Comparison of ENCODE assay signal across 14 mouse cellular contexts in the genomic region with DNA sequence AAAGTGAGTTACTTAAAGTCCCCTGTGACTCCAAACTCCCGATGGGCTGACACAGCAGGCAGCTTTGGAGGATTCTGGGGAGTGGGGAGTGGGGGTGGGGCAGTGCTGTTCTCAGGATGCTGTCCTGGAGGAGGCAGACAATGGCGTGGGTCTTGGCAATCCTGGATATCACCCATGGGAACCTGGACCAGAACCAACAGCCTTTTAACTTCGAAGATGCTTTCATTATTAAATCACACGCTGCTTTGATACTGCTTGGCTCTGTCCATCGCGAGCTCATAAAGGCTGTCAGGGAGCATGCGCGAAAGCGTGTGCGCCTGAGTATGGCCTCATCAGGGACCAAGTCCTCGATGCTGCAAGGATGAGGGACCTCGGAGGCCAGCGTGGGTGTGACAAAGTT. TPM values are rescaled to one million over a fixed set of nuclear protein-coding genes. Genes with fewer than 3 reads are reported as not detected.
DNase-seq lines count a peak whose midpoint lies in the region; ATAC-seq and TF ChIP-seq lines count a peak whose summit lies in the region.
"Had no signal": no experiment of that assay in that cellular context is flagged by ENCODE, and none has a peak within 500 bp of the region (broad histone marks: within the 10 kb centered on the region; RNA-seq: fewer than 3 reads in every experiment).

No protein-coding gene starts in this region.

- DNase-seq in kidney, postnatal 0 days (ENCODE audit: low spot score) = no peak
- DNase-seq in kidney, adult 8-10 months = no peak
- peak; percentile 6 for DNase-seq in midbrain, embryonic 10.5 days (ENCODE audit: low spot score)
- peak; percentile 32 for DNase-seq in limb, embryonic 14.5 days (ENCODE audit: low spot score)
- DNase-seq in right cerebral cortex, adult 2 months (ENCODE audit: low spot score in 2 of 2) = no peak
- DNase-seq: forebrain, postnatal 0 days; gastrocnemius, postnatal 36 days; kidney, adult 2 months had no signal

- no peak overlapping the region for H3K27ac ChIP-seq in heart, embryonic 13.5 days (replicated peaks)
- no peak overlapping the region for H3K27ac ChIP-seq in heart, embryonic 11.5 days (ENCODE audit: low read depth, low read length)
- H3K27ac ChIP-seq in kidney, postnatal 0 days = no peak overlapping the region
- H3K27ac ChIP-seq in midbrain, embryonic 10.5 days (replicated peaks) = no peak overlapping the region
- H3K27ac ChIP-seq in midbrain, embryonic 16.5 days (ENCODE audit: low read length) = no peak overlapping the region
- H3K27ac ChIP-seq in limb, embryonic 14.5 days (replicated peaks; ENCODE audit: low read depth, low read length) = no peak overlapping the region
- H3K27ac ChIP-seq: embryonic facial prominence, embryonic 12.5 days had no signal

- H3K9me3 ChIP-seq in heart, embryonic 13.5 days = no peaks in the 10 kb centered on the region
- no peaks in the 10 kb centered on the region for H3K9me3 ChIP-seq in heart, embryonic 11.5 days (replicated peaks; ENCODE audit: control insufficient read depth, low read length)
- H3K9me3 ChIP-seq in kidney, postnatal 0 days (replicated peaks; ENCODE audit: low read length) = no peaks in the 10 kb centered on the region
- no peaks in the 10 kb centered on the region for H3K9me3 ChIP-seq in midbrain, embryonic 10.5 days (replicated peaks)
- H3K9me3 ChIP-seq in midbrain, embryonic 16.5 days (replicated peaks; ENCODE audit: control insufficient read depth, low read length, poor library complexity, severe bottlenecking) = no peaks in the 10 kb centered on the region
- H3K9me3 ChIP-seq in limb, embryonic 14.5 days (ENCODE audit: control insufficient read depth, low read length) = no peaks in the 10 kb centered on the region
- H3K9me3 ChIP-seq: embryonic facial prominence, embryonic 12.5 days had no signal

- peak overlapping the region; percentile 14; the same call in 1 of the 2 replicates for H3K4me2 ChIP-seq in heart, embryonic 13.5 days
- H3K4me2 ChIP-seq in heart, embryonic 11.5 days = no peak overlapping the region
- 0 out of 2 replicates have a peak overlapping the region, but pooled peaks have one; percentile 3 for H3K4me2 ChIP-seq in kidney, postnatal 0 days (ENCODE audit: low read length)
- no peak overlapping the region for H3K4me2 ChIP-seq in midbrain, embryonic 16.5 days (ENCODE audit: low read length)
- no peak overlapping the region for H3K4me2 ChIP-seq in limb, embryonic 14.5 days (replicated peaks; ENCODE audit: low read depth, low read length, severe bottlenecking)
- H3K4me2 ChIP-seq: embryonic facial prominence, embryonic 12.5 days had no signal

- H3K36me3 ChIP-seq in heart, embryonic 13.5 days = no peaks in the 10 kb centered on the region
- no peaks in the 10 kb centered on the region for H3K36me3 ChIP-seq in heart, embryonic 11.5 days (ENCODE audit: control insufficient read depth, insufficient read depth, low read length)
- H3K36me3 ChIP-seq in kidney, postnatal 0 days (ENCODE audit: insufficient read depth, low read length) = no peaks in the 10 kb centered on the region
- H3K36me3 ChIP-seq in midbrain, embryonic 10.5 days = no peaks in the 10 kb centered on the region
- H3K36me3 ChIP-seq in midbrain, embryonic 16.5 days (ENCODE audit: control insufficient read depth, insufficient read depth, low read length) = no peaks in the 10 kb centered on the region
- no peaks in the 10 kb centered on the region for H3K36me3 ChIP-seq in limb, embryonic 14.5 days (ENCODE audit: control insufficient read depth, insufficient read depth, low read length)
- H3K36me3 ChIP-seq: embryonic facial prominence, embryonic 12.5 days had no signal

- no peak overlapping the region for H3K4me3 ChIP-seq in heart, embryonic 13.5 days
- no peak overlapping the region for H3K4me3 ChIP-seq in heart, embryonic 11.5 days (ENCODE audit: low read depth, low read length)
- H3K4me3 ChIP-seq in kidney, postnatal 0 days (replicated peaks; ENCODE audit: low read depth, low read length) = no peak overlapping the region
- H3K4me3 ChIP-seq in midbrain, embryonic 10.5 days = no peak overlapping the region
- H3K4me3 ChIP-seq in midbrain, embryonic 16.5 days (ENCODE audit: low read depth, low read length) = no peak overlapping the region
- no peak overlapping the region for H3K4me3 ChIP-seq in limb, embryonic 14.5 days (replicated peaks; ENCODE audit: low read length)
- H3K4me3 ChIP-seq: embryonic facial prominence, embryonic 12.5 days had no signal

- no peak for ATAC-seq in heart, embryonic 13.5 days (ENCODE audit: extremely low read depth, insufficient number of reproducible peaks, low FRiP score, low TSS enrichment)
- no peak for ATAC-seq in heart, embryonic 11.5 days (replicated peaks; ENCODE audit: insufficient number of reproducible peaks, low FRiP score, low TSS enrichment)
- no peak for ATAC-seq in kidney, postnatal 0 days (replicated peaks; ENCODE audit: low FRiP score, low read depth)
- ATAC-seq in midbrain, embryonic 16.5 days = no peak
- no peak for ATAC-seq in limb, embryonic 14.5 days (ENCODE audit: low FRiP score, low read depth)
- ATAC-seq: forebrain, postnatal 0 days; Patski had no signal

- H3K27me3 ChIP-seq in heart, embryonic 13.5 days (replicated peaks) = 0 out of 2 replicates have a peak, but pooled peaks cover 3% of the 10 kb centered on the region
- H3K27me3 ChIP-seq in heart, embryonic 11.5 days (ENCODE audit: control insufficient read depth, insufficient read depth, low read length) = no peaks in the 10 kb centered on the region
- no peaks in the 10 kb centered on the region for H3K27me3 ChIP-seq in kidney, postnatal 0 days (ENCODE audit: insufficient read depth, low read length)
- H3K27me3 ChIP-seq in midbrain, embryonic 10.5 days (ENCODE audit: low read depth, poor library complexity, severe bottlenecking) = no peaks in the 10 kb centered on the region; the same call in 1 of the 2 replicates
- H3K27me3 ChIP-seq in midbrain, embryonic 16.5 days (ENCODE audit: control insufficient read depth, insufficient read depth, low read depth, low read length) = no peaks in the 10 kb centered on the region
- H3K27me3 ChIP-seq in limb, embryonic 14.5 days (ENCODE audit: control insufficient read depth, insufficient read depth, low read length) = no peaks in the 10 kb centered on the region
- H3K27me3 ChIP-seq: embryonic facial prominence, embryonic 12.5 days; Patski had no signal

- TF ChIP-seq CTCF in kidney, postnatal 0 days (IDR thresholded peaks at IDR 0.05; ENCODE audit: low read depth) = no peak

- 62% methylated on average over 13 of the region's 13 CpGs for WGBS in heart, embryonic 13.5 days
- 73% methylated on average over 13 of the region's 13 CpGs for WGBS in heart, embryonic 11.5 days (ENCODE audit: insufficient replicate concordance)
- WGBS in kidney, postnatal 0 days = 52% methylated on average over 13 of the region's 13 CpGs
- WGBS in midbrain, embryonic 10.5 days = 77% methylated on average over 13 of the region's 13 CpGs
- 60% methylated on average over 13 of the region's 13 CpGs for WGBS in midbrain, embryonic 16.5 days
- WGBS in limb, embryonic 14.5 days = 65% methylated on average over 13 of the region's 13 CpGs

- TF ChIP-seq POLR2A in limb, embryonic 14.5 days (IDR thresholded peaks at IDR 0.05; ENCODE audit: borderline replicate concordance, extremely low read depth, insufficient read depth, insufficient read length) = no peak

- no peak overlapping the region for H3K9ac ChIP-seq in heart, embryonic 13.5 days
- H3K9ac ChIP-seq in heart, embryonic 11.5 days (ENCODE audit: low read depth, low read length) = no peak overlapping the region
- no peak overlapping the region for H3K9ac ChIP-seq in kidney, postnatal 0 days (ENCODE audit: low read depth, low read length)
- no peak overlapping the region for H3K9ac ChIP-seq in midbrain, embryonic 16.5 days (ENCODE audit: low read depth, low read length)
- no peak overlapping the region for H3K9ac ChIP-seq in limb, embryonic 14.5 days (ENCODE audit: low read depth, low read length, severe bottlenecking)
- H3K9ac ChIP-seq: embryonic facial prominence, embryonic 12.5 days; forebrain, postnatal 0 days had no signal

- H3K4me1 ChIP-seq in heart, embryonic 13.5 days = peaks cover 4% of the 10 kb centered on the region; the same call in 1 of the 2 replicates
- H3K4me1 ChIP-seq in heart, embryonic 11.5 days (ENCODE audit: control insufficient read depth, insufficient read depth, low read length) = no peaks in the 10 kb centered on the region
- no peaks in the 10 kb centered on the region for H3K4me1 ChIP-seq in kidney, postnatal 0 days (replicated peaks; ENCODE audit: insufficient read depth, low read length)
- peaks cover 3% of the 10 kb centered on the region; the same call in 1 of the 2 replicates for H3K4me1 ChIP-seq in midbrain, embryonic 10.5 days
- no peaks in the 10 kb centered on the region for H3K4me1 ChIP-seq in midbrain, embryonic 16.5 days (ENCODE audit: control insufficient read depth, insufficient read depth, low read length)
- 0 out of 2 replicates have a peak, but pooled peaks cover 6% of the 10 kb centered on the region for H3K4me1 ChIP-seq in limb, embryonic 14.5 days (ENCODE audit: control insufficient read depth, insufficient read depth, low read length)
- H3K4me1 ChIP-seq: embryonic facial prominence, embryonic 12.5 days had no signal

RNA-seq across cellular contexts. Expression of a gene that starts 12.5 kb away (rescaled TPM):
- polyA plus RNA-seq in heart, embryonic 13.5 days (2015; fragmentation: Nextera tagmentation; extraction: Ambion mirVana) = 1.8 and 2.4 TPM in 2 replicates
- 0.55 and 4.3 TPM in 2 replicates for polyA plus RNA-seq in heart, embryonic 11.5 days (2014; fragmentation: Nextera tagmentation; extraction: Ambion mirVana)
- polyA plus RNA-seq in kidney, postnatal 0 days (2015; fragmentation: Nextera tagmentation; extraction: Ambion mirVana) = 1.1 and 2.4 TPM in 2 replicates
- polyA plus RNA-seq in midbrain, embryonic 10.5 days (2016; fragmentation: Nextera tagmentation; extraction: Ambion mirVana) = 6.9 and 7.7 TPM in 2 replicates
- polyA plus RNA-seq in midbrain, embryonic 16.5 days (2015; fragmentation: Nextera tagmentation; extraction: Ambion mirVana) = 32.7 and 38.9 TPM in 2 replicates
- polyA plus RNA-seq in limb, embryonic 14.5 days (2012; rRNA removed) = 4.7 and 5.4 TPM in 2 replicates
- polyA plus RNA-seq in limb, embryonic 14.5 days (2014; fragmentation: Nextera tagmentation; extraction: Ambion mirVana) = 8.6 and 9.2 TPM in 2 replicates
- polyA plus RNA-seq: liver, adult 2 months had no signal

RNA-seq across cellular contexts. Expression of a gene that starts 43.1 kb away (rescaled TPM):
- 14.1 and 14.6 TPM in 2 replicates for polyA plus RNA-seq in heart, embryonic 13.5 days (2015; fragmentation: Nextera tagmentation; extraction: Ambion mirVana)
- 14.5 and 19.0 TPM in 2 replicates for polyA plus RNA-seq in heart, embryonic 11.5 days (2014; fragmentation: Nextera tagmentation; extraction: Ambion mirVana)
- 37.0 and 37.3 TPM in 2 replicates for polyA plus RNA-seq in kidney, postnatal 0 days (2015; fragmentation: Nextera tagmentation; extraction: Ambion mirVana)
- 8.1 and 10.4 TPM in 2 replicates for polyA plus RNA-seq in midbrain, embryonic 10.5 days (2016; fragmentation: Nextera tagmentation; extraction: Ambion mirVana)
- 5.6 and 6.2 TPM in 2 replicates for polyA plus RNA-seq in midbrain, embryonic 16.5 days (2015; fragmentation: Nextera tagmentation; extraction: Ambion mirVana)
- polyA plus RNA-seq in limb, embryonic 14.5 days (2012; rRNA removed) = 19.7 and 23.1 TPM in 2 replicates
- 18.1 and 20.5 TPM in 2 replicates for polyA plus RNA-seq in limb, embryonic 14.5 days (2014; fragmentation: Nextera tagmentation; extraction: Ambion mirVana)

Comparison
In these comparisons a context has a peak if more than half of its experiments do, and no peak if none do; other contexts are left out.
1. H3K4me2 ChIP-seq: peak in heart, embryonic 13.5 days (single experiment) and kidney, postnatal 0 days (single experiment); none in heart, embryonic 11.5 days (single experiment), midbrain, embryonic 16.5 days (single experiment) and limb, embryonic 14.5 days (single experiment).
2. DNase-seq: peak in midbrain, embryonic 10.5 days (single experiment) and limb, embryonic 14.5 days (single experiment); none in kidney, postnatal 0 days (single experiment), kidney, adult 8-10 months (0 of 2) and right cerebral cortex, adult 2 months (0 of 2).